Mouse (Mus musculus): ENCODE results near the gene Olfr147. TPM values are rescaled to one million over a fixed set of nuclear protein-coding genes. Genes with fewer than 3 reads are reported as not detected.

The Olfr147 gene
- polyA plus RNA-seq, 1 experiment, result 0.01 TPM

DNA sequence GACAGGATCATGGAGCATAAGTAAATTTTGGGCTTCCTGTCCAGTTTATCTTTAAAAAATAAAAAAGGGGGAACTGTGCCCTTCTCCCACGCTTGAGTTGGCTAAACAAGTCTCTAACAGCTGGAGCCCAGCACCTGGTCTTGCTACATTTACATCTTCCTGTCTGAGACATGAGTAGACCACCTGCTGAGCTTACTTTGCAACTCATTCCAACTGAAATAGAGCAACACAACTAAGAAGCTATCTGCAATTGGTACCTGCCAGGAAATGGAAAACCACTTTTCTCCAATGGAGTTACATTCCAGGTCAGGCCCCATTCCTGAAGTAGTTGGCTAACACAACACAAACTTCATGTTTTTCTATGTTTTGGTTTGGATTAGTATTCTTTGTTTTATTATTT, 25.5 kb downstream of the Olfr147 start:
- no peak for TF ChIP-seq CEBPB (IDR thresholded peaks at IDR 0.05; ENCODE audit: insufficient read depth, poor library complexity, severe bottlenecking)
- TF ChIP-seq MYOG (IDR thresholded peaks at IDR 0.05; ENCODE audit: control insufficient read depth in 1 of 3, insufficient read depth in 1 of 3, insufficient read length in 2 of 3, low read depth in 2 of 3), result no peak
- TF ChIP-seq SRF (IDR thresholded peaks at IDR 0.05; ENCODE audit: control insufficient read depth, insufficient read length, low read depth), result no peak
- TF ChIP-seq MAX (IDR thresholded peaks at IDR 0.05; ENCODE audit: low read depth), result no peak
- no peak for TF ChIP-seq REST (IDR thresholded peaks at IDR 0.05; ENCODE audit: insufficient read depth, insufficient read length)
- TF ChIP-seq USF1 (IDR thresholded peaks at IDR 0.05; ENCODE audit: low read depth), result no peak
- TF ChIP-seq TCF3 (IDR thresholded peaks at IDR 0.05; ENCODE audit: insufficient read length, low read depth), result no peak
- no peak for TF ChIP-seq POLR2A (IDR thresholded peaks at IDR 0.05; ENCODE audit: insufficient read length, low read depth)
- no peak for TF ChIP-seq E2F4 (IDR thresholded peaks at IDR 0.05; ENCODE audit: insufficient read depth)
- no peak for TF ChIP-seq POLR2AphosphoS2 (IDR thresholded peaks at IDR 0.05; ENCODE audit: insufficient read length, low read depth)
- TF ChIP-seq TCF12 (IDR thresholded peaks at IDR 0.05; ENCODE audit: insufficient read depth, poor library complexity, severe bottlenecking), result no peak
- TF ChIP-seq MYOD1 (IDR thresholded peaks at IDR 0.05; ENCODE audit: control insufficient read depth in 1 of 3, insufficient read length in 2 of 3, low read depth in 2 of 3), result no peak
- H3K4me2 ChIP-seq (ENCODE audit: low read depth), result no peak overlapping the region
- no peaks in the 10 kb centered on the region for H3K27me3 ChIP-seq (ENCODE audit: control insufficient read depth, insufficient read depth, insufficient read length)
- H3ac ChIP-seq (ENCODE audit: control insufficient read depth, insufficient read length), result no peak overlapping the region
- H3K36me3 ChIP-seq (ENCODE audit: control insufficient read depth, insufficient read depth), result no peaks in the 10 kb centered on the region
- H3K4me3 ChIP-seq, result no peak overlapping the region
- H3K79me2 ChIP-seq (ENCODE audit: control insufficient read depth, insufficient read depth), result no peaks in the 10 kb centered on the region

GRCm38 (mm10) chr9:38429155-38429554, 27.7 kb downstream of the Olfr147 start, which contains the start of gene Olfr901:
Gene Olfr901, plus strand, starts transcription at chr9:38429455.
- no peak within 1 kb of the TSS for H3K4me2 ChIP-seq (ENCODE audit: low read depth)
- TF ChIP-seq CEBPB (IDR thresholded peaks at IDR 0.05; ENCODE audit: insufficient read depth, poor library complexity, severe bottlenecking) (no peak), MAX (IDR thresholded peaks at IDR 0.05; ENCODE audit: low read depth) (no peak), POLR2A (IDR thresholded peaks at IDR 0.05; ENCODE audit: insufficient read length, low read depth) (no peak), REST (IDR thresholded peaks at IDR 0.05; ENCODE audit: insufficient read depth, insufficient read length) (no peak), USF1 (IDR thresholded peaks at IDR 0.05; ENCODE audit: low read depth) (no peak), POLR2AphosphoS2 (IDR thresholded peaks at IDR 0.05; ENCODE audit: insufficient read length, low read depth) (no peak), MYOG (IDR thresholded peaks at IDR 0.05; ENCODE audit: control insufficient read depth in 1 of 3, insufficient read depth in 1 of 3, insufficient read length in 2 of 3, low read depth in 2 of 3) (no peak), SRF (IDR thresholded peaks at IDR 0.05; ENCODE audit: control insufficient read depth, insufficient read length, low read depth) (no peak), TCF3 (IDR thresholded peaks at IDR 0.05; ENCODE audit: insufficient read length, low read depth) (no peak), MYOD1 (IDR thresholded peaks at IDR 0.05; ENCODE audit: control insufficient read depth in 1 of 3, insufficient read length in 2 of 3, low read depth in 2 of 3) (no peak), TCF12 (IDR thresholded peaks at IDR 0.05; ENCODE audit: insufficient read depth, poor library complexity, severe bottlenecking) (no peak), E2F4 (IDR thresholded peaks at IDR 0.05; ENCODE audit: insufficient read depth) (no peak)
- H3K27me3 ChIP-seq (ENCODE audit: control insufficient read depth, insufficient read depth, insufficient read length), result no peaks in the 10 kb centered on the region

GRCm38 (mm10) chr9:38447352-38447751, 45.9 kb downstream of the Olfr147 start, which contains the start of gene Olfr902:
Gene Olfr902, plus strand, starts transcription at chr9:38447652.
- H3K79me2 ChIP-seq (ENCODE audit: control insufficient read depth, insufficient read depth), result no peaks in the 10 kb centered on the region
- TF ChIP-seq USF1 (IDR thresholded peaks at IDR 0.05; ENCODE audit: low read depth) (no peak), CEBPB (IDR thresholded peaks at IDR 0.05; ENCODE audit: insufficient read depth, poor library complexity, severe bottlenecking) (no peak)
- H3K4me2 ChIP-seq (ENCODE audit: low read depth), result no peak within 1 kb of the TSS

More at GRCm38 (mm10) chr9:38429155-38429554, 27.7 kb downstream of the Olfr147 start, which contains the start of gene Olfr901:
- Histone ChIP-seq H3K36me3 (ENCODE audit: control insufficient read depth, insufficient read depth) (no peaks in the 10 kb centered on the region), H3K79me2 (ENCODE audit: control insufficient read depth, insufficient read depth) (no peaks in the 10 kb centered on the region), H3K4me3 (no peak within 1 kb of the TSS), H3ac (ENCODE audit: control insufficient read depth, insufficient read length) (no peak within 1 kb of the TSS)

More at GRCm38 (mm10) chr9:38447352-38447751, 45.9 kb downstream of the Olfr147 start, which contains the start of gene Olfr902:
- Histone ChIP-seq H3K4me3 (no peak within 1 kb of the TSS), H3K27me3 (ENCODE audit: control insufficient read depth, insufficient read depth, insufficient read length) (no peaks in the 10 kb centered on the region), H3ac (ENCODE audit: control insufficient read depth, insufficient read length) (no peak within 1 kb of the TSS), H3K36me3 (ENCODE audit: control insufficient read depth, insufficient read depth) (no peaks in the 10 kb centered on the region)

Other genes with a start within 250 kb of the Olfr147 start
- gene Olfr891, start 220.9 kb upstream of the Olfr147 start, polyA plus RNA-seq (2012; fragmentation: generic; extraction: Trizol), result not detected
- not detected for gene Olfr893, start 193.3 kb upstream of the Olfr147 start, polyA plus RNA-seq (2012; fragmentation: generic; extraction: Trizol)
- not detected for gene Olfr894, start 183.6 kb upstream of the Olfr147 start, polyA plus RNA-seq (2012; fragmentation: generic; extraction: Trizol)
- gene Olfr143, start 148.9 kb upstream of the Olfr147 start, polyA plus RNA-seq (2012; fragmentation: generic; extraction: Trizol), result not detected
- not detected for gene Olfr895, start 133.8 kb upstream of the Olfr147 start, polyA plus RNA-seq (2012; fragmentation: generic; extraction: Trizol)
- not detected for gene Olfr896-ps1, start 110.6 kb upstream of the Olfr147 start, polyA plus RNA-seq (2012; fragmentation: generic; extraction: Trizol)
- not detected for gene Olfr25, start 72.6 kb upstream of the Olfr147 start, polyA plus RNA-seq (2012; fragmentation: generic; extraction: Trizol)
- not detected for gene Olfr898, start 53.3 kb upstream of the Olfr147 start, polyA plus RNA-seq (2012; fragmentation: generic; extraction: Trizol)
- not detected for gene Olfr250, start 34.8 kb upstream of the Olfr147 start, polyA plus RNA-seq (2012; fragmentation: generic; extraction: Trizol)
- not detected for gene Olfr251, start 24.6 kb upstream of the Olfr147 start, polyA plus RNA-seq (2012; fragmentation: generic; extraction: Trizol)
- gene Olfr901, start 27.8 kb downstream of the Olfr147 start, polyA plus RNA-seq (2012; fragmentation: generic; extraction: Trizol), result 0.01 TPM
- gene Olfr902, start 46.0 kb downstream of the Olfr147 start, polyA plus RNA-seq (2012; fragmentation: generic; extraction: Trizol), result not detected
- not detected for gene Olfr904, start 61.4 kb downstream of the Olfr147 start, polyA plus RNA-seq (2012; fragmentation: generic; extraction: Trizol)
- not detected for gene Olfr905, start 69.4 kb downstream of the Olfr147 start, polyA plus RNA-seq (2012; fragmentation: generic; extraction: Trizol)
- not detected for gene Olfr906, start 85.4 kb downstream of the Olfr147 start, polyA plus RNA-seq (2012; fragmentation: generic; extraction: Trizol)
- gene Olfr907, start 94.1 kb downstream of the Olfr147 start, polyA plus RNA-seq (2012; fragmentation: generic; extraction: Trizol), result not detected
- not detected for gene Olfr911-ps1, start 119.9 kb downstream of the Olfr147 start, polyA plus RNA-seq (2012; fragmentation: generic; extraction: Trizol)
- gene Olfr910, start 136.2 kb downstream of the Olfr147 start, polyA plus RNA-seq (2012; fragmentation: generic; extraction: Trizol), result not detected
- not detected for gene Olfr912, start 178.5 kb downstream of the Olfr147 start, polyA plus RNA-seq (2012; fragmentation: generic; extraction: Trizol)
- gene Olfr913, start 191.1 kb downstream of the Olfr147 start, polyA plus RNA-seq (2012; fragmentation: generic; extraction: Trizol), result not detected
- not detected for gene Olfr914, start 203.4 kb downstream of the Olfr147 start, polyA plus RNA-seq (2012; fragmentation: generic; extraction: Trizol)

All from myocyte (in vitro differentiated cells).